Mouse (Mus musculus): ENCODE data around the gene Grin2c. TPM values are rescaled to one million over a fixed set of nuclear protein-coding genes. Genes with fewer than 3 reads are reported as not detected.

The Grin2c gene
- polyA plus RNA-seq, 1 experiment from 2014 or later, result 0.12 TPM

GRCm38 (mm10) chr11:115272894-115273498, 6.0 kb upstream of the Grin2c start:
- DNase-seq, result no peak
- ATAC-seq (ENCODE audit: low FRiP score, low TSS enrichment), result no peak
- H3K4me3 ChIP-seq (replicated peaks; ENCODE audit: low read depth, low read length), result no peak overlapping the region
- WGBS, result 65% methylated on average over 10 of the region's 10 CpGs
- H3K9ac ChIP-seq (replicated peaks; ENCODE audit: low read length), result no peak overlapping the region
- H3K4me2 ChIP-seq (ENCODE audit: low read length), result no peak overlapping the region
- peaks cover 18% of the 10 kb centered on the region for H3K4me1 ChIP-seq (ENCODE audit: control insufficient read depth, insufficient read depth, low read length)
- peaks cover 10% of the 10 kb centered on the region for H3K27me3 ChIP-seq (ENCODE audit: control insufficient read depth, insufficient read depth, low read length)
- H3K9me3 ChIP-seq (ENCODE audit: control insufficient read depth, low read length), result no peaks in the 10 kb centered on the region
- peaks cover 22% of the 10 kb centered on the region for H3K36me3 ChIP-seq (ENCODE audit: control insufficient read depth, insufficient read depth, low read length)
- H3K27ac ChIP-seq (replicated peaks; ENCODE audit: low read depth, low read length), result no peak overlapping the region

DNA sequence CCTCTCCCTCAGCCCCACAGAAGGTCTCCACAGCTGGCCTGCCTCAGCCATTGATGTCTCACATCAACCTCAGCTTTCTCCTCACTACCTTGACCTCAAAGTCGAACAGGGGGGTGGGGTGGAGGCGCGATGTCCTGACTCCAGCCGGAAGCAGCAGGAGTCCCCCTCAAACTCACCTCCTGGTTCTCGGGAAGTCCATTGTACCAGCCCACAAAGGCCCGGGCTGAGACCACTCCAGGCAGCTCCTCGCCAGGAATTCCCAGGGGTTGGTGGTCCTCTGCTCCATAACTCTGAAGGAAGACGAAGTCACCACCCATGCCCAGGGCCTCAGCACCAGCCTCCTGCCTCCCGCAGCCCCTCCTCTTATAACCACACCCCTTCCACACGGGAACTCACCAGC, 4.4 kb upstream of the Grin2c start:
- Histone ChIP-seq H3K4me1 (ENCODE audit: control insufficient read depth, insufficient read depth, low read length) (peaks cover 20% of the 10 kb centered on the region), H3K4me2 (ENCODE audit: low read length) (no peak overlapping the region), H3K4me3 (replicated peaks; ENCODE audit: low read depth, low read length) (no peak overlapping the region), H3K27ac (replicated peaks; ENCODE audit: low read depth, low read length) (no peak overlapping the region), H3K36me3 (ENCODE audit: control insufficient read depth, insufficient read depth, low read length) (peaks cover 27% of the 10 kb centered on the region), H3K27me3 (ENCODE audit: control insufficient read depth, insufficient read depth, low read length) (peaks cover 25% of the 10 kb centered on the region), H3K9me3 (ENCODE audit: control insufficient read depth, low read length) (no peaks in the 10 kb centered on the region), H3K9ac (replicated peaks; ENCODE audit: low read length) (no peak overlapping the region)
- WGBS, result 64% methylated on average over 10 of the region's 10 CpGs
- DNase-seq (no peak), ATAC-seq (ENCODE audit: low FRiP score, low TSS enrichment) (no peak)

DNA sequence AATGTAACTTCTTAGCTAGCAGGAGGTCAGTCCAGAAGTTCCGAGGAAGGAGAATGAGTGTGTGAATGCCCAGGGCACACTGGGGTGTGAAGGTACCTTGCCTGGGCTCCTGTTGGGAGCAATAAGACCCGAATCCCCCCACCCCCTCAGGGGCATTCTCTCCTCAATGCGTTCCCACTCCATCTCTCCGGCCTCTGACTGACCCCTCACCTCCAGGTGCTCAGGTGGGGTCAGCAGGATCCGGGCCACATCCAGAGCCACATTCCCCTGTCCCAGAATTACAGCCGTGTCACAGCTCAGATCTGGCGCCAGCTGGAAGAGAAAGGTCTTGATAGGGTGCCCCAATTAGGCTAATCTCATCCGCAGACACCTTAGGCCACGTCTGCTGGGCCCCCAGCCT, 4.0 kb upstream of the Grin2c start:
- Histone ChIP-seq H3K4me1 (ENCODE audit: control insufficient read depth, insufficient read depth, low read length) (peaks cover 18% of the 10 kb centered on the region), H3K27ac (replicated peaks; ENCODE audit: low read depth, low read length) (no peak overlapping the region), H3K9ac (replicated peaks; ENCODE audit: low read length) (no peak overlapping the region), H3K36me3 (ENCODE audit: control insufficient read depth, insufficient read depth, low read length) (peaks cover 27% of the 10 kb centered on the region), H3K9me3 (ENCODE audit: control insufficient read depth, low read length) (no peaks in the 10 kb centered on the region), H3K4me3 (replicated peaks; ENCODE audit: low read depth, low read length) (no peak overlapping the region), H3K27me3 (ENCODE audit: control insufficient read depth, insufficient read depth, low read length) (peaks cover 30% of the 10 kb centered on the region), H3K4me2 (ENCODE audit: low read length) (no peak overlapping the region)
- no peak for ATAC-seq (ENCODE audit: low FRiP score, low TSS enrichment)
- DNase-seq, result no peak
- 74% methylated on average over 9 of the region's 9 CpGs for WGBS

GRCm38 (mm10) chr11:115270148-115270861, 3.3 kb upstream of the Grin2c start:
- Histone ChIP-seq H3K4me3 (replicated peaks; ENCODE audit: low read depth, low read length) (no peak overlapping the region), H3K4me2 (ENCODE audit: low read length) (no peak overlapping the region), H3K9me3 (ENCODE audit: control insufficient read depth, low read length) (no peaks in the 10 kb centered on the region), H3K4me1 (ENCODE audit: control insufficient read depth, insufficient read depth, low read length) (peaks cover 16% of the 10 kb centered on the region), H3K9ac (replicated peaks; ENCODE audit: low read length) (no peak overlapping the region), H3K27me3 (ENCODE audit: control insufficient read depth, insufficient read depth, low read length) (peaks cover 37% of the 10 kb centered on the region), H3K36me3 (ENCODE audit: control insufficient read depth, insufficient read depth, low read length) (peaks cover 27% of the 10 kb centered on the region), H3K27ac (replicated peaks; ENCODE audit: low read depth, low read length) (no peak overlapping the region)
- ATAC-seq (ENCODE audit: low FRiP score, low TSS enrichment), result no peak
- peak; percentile 92 for DNase-seq
- WGBS, result 33% methylated on average over 19 of the region's 19 CpGs

DNA sequence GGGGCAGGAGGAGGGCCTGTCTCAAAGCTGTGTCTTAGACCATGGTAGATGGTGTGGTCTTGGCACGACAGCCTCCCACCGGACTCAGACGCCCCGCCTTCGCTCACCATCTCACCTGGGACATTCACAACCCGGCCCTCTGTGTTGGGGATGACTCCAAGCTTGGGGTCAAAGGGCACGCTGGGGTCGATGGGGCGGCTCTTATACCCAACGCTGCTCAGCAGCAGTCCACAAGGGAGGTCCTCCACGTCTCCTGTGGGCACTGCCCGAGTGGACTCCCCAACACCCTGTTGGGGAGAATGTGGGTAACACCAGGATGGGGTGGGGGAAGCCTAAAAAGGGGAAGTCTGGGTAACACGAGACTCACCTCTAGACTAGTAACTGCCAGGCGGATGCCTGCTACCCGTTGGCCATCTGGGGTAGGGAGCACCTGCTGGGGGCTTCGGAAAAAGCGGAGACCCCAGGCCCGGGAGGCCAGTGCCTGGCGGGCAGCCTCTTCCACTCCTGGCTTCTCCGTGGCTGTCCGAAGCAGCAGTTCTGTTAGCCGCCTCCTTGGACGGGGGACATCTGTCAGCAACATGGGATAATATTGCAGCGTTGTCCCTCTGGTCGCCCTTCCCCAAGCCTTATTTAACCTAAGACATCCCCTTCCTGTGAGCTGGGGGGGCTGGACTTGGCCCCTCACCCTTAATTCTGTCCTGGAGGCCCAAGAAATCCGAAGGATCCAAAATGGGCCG, 2.5 kb upstream of the Grin2c start:
- Histone ChIP-seq H3K4me3 (replicated peaks; ENCODE audit: low read depth, low read length) (no peak overlapping the region), H3K9me3 (ENCODE audit: control insufficient read depth, low read length) (no peaks in the 10 kb centered on the region), H3K27me3 (ENCODE audit: control insufficient read depth, insufficient read depth, low read length) (peaks cover 45% of the 10 kb centered on the region), H3K36me3 (ENCODE audit: control insufficient read depth, insufficient read depth, low read length) (peaks cover 27% of the 10 kb centered on the region), H3K4me1 (ENCODE audit: control insufficient read depth, insufficient read depth, low read length) (peaks cover 21% of the 10 kb centered on the region), H3K27ac (replicated peaks; ENCODE audit: low read depth, low read length) (no peak overlapping the region), H3K9ac (replicated peaks; ENCODE audit: low read length) (no peak overlapping the region), H3K4me2 (ENCODE audit: low read length) (no peak overlapping the region)
- 92% methylated on average over 27 of the region's 27 CpGs for WGBS
- ATAC-seq (ENCODE audit: low FRiP score, low TSS enrichment), result no peak
- DNase-seq, result no peak

- Histone ChIP-seq H3K4me1 (ENCODE audit: control insufficient read depth, insufficient read depth, low read length) (peaks cover 21% of the 10 kb centered on the region), H3K9ac (replicated peaks; ENCODE audit: low read length) (no peak overlapping the region), H3K27ac (replicated peaks; ENCODE audit: low read depth, low read length) (no peak overlapping the region), H3K9me3 (ENCODE audit: control insufficient read depth, low read length) (no peaks in the 10 kb centered on the region), H3K4me2 (ENCODE audit: low read length) (no peak overlapping the region), H3K36me3 (ENCODE audit: control insufficient read depth, insufficient read depth, low read length) (peaks cover 27% of the 10 kb centered on the region), H3K27me3 (ENCODE audit: control insufficient read depth, insufficient read depth, low read length) (peaks cover 53% of the 10 kb centered on the region), H3K4me3 (replicated peaks; ENCODE audit: low read depth, low read length) (no peak overlapping the region)
- DNase-seq (no peak), ATAC-seq (ENCODE audit: low FRiP score, low TSS enrichment) (no peak)
- 80% methylated on average over 11 of the region's 11 CpGs for WGBS
Observed at GRCm38 (mm10) chr11:115267958-115268357, 915 bp upstream of the Grin2c start.

GRCm38 (mm10) chr11:115266400-115266778, 654 bp downstream of the Grin2c start:
- peak overlapping the region; percentile 27; the same call in 1 of the 2 replicates for H3K4me3 ChIP-seq (replicated peaks; ENCODE audit: low read depth, low read length)
- peak overlapping the region; percentile 52 for H3K4me2 ChIP-seq (ENCODE audit: low read length)
- no peak overlapping the region for H3K27ac ChIP-seq (replicated peaks; ENCODE audit: low read depth, low read length)
- no peak overlapping the region for H3K9ac ChIP-seq (replicated peaks; ENCODE audit: low read length)
- WGBS, result 3% methylated on average over 22 of the region's 22 CpGs
- H3K36me3 ChIP-seq (ENCODE audit: control insufficient read depth, insufficient read depth, low read length), result peaks cover 26% of the 10 kb centered on the region
- DNase-seq (no peak), ATAC-seq (ENCODE audit: low FRiP score, low TSS enrichment) (no peak)
- H3K4me1 ChIP-seq (ENCODE audit: control insufficient read depth, insufficient read depth, low read length), result peaks cover 21% of the 10 kb centered on the region
- no peaks in the 10 kb centered on the region for H3K9me3 ChIP-seq (ENCODE audit: control insufficient read depth, low read length)
- H3K27me3 ChIP-seq (ENCODE audit: control insufficient read depth, insufficient read depth, low read length), result peaks cover 63% of the 10 kb centered on the region

- ATAC-seq (ENCODE audit: low FRiP score, low TSS enrichment) (no peak), DNase-seq (no peak)
- WGBS, result 5% methylated on average over 20 of the region's 20 CpGs
- H3K4me2 ChIP-seq (ENCODE audit: low read length), result peak overlapping the region; percentile 45; the same call in 1 of the 2 replicates
- peaks cover 21% of the 10 kb centered on the region for H3K4me1 ChIP-seq (ENCODE audit: control insufficient read depth, insufficient read depth, low read length)
- no peak overlapping the region for H3K27ac ChIP-seq (replicated peaks; ENCODE audit: low read depth, low read length)
- peaks cover 22% of the 10 kb centered on the region for H3K36me3 ChIP-seq (ENCODE audit: control insufficient read depth, insufficient read depth, low read length)
- peaks cover 63% of the 10 kb centered on the region for H3K27me3 ChIP-seq (ENCODE audit: control insufficient read depth, insufficient read depth, low read length)
- no peak overlapping the region for H3K4me3 ChIP-seq (replicated peaks; ENCODE audit: low read depth, low read length)
- no peaks in the 10 kb centered on the region for H3K9me3 ChIP-seq (ENCODE audit: control insufficient read depth, low read length)
- no peak overlapping the region for H3K9ac ChIP-seq (replicated peaks; ENCODE audit: low read length)
Observed at GRCm38 (mm10) chr11:115265771-115266399, 1.2 kb downstream of the Grin2c start.
